Mouse (Mus musculus): Measurements from ENCODE around the gene Mapk8ip2. TPM values are rescaled to one million over a fixed set of nuclear protein-coding genes. Genes with fewer than 3 reads are reported as not detected.

Mapk8ip2 gene
- polyA plus RNA-seq, 1 experiment from 2014 or later, result 0.05 TPM

DNA sequence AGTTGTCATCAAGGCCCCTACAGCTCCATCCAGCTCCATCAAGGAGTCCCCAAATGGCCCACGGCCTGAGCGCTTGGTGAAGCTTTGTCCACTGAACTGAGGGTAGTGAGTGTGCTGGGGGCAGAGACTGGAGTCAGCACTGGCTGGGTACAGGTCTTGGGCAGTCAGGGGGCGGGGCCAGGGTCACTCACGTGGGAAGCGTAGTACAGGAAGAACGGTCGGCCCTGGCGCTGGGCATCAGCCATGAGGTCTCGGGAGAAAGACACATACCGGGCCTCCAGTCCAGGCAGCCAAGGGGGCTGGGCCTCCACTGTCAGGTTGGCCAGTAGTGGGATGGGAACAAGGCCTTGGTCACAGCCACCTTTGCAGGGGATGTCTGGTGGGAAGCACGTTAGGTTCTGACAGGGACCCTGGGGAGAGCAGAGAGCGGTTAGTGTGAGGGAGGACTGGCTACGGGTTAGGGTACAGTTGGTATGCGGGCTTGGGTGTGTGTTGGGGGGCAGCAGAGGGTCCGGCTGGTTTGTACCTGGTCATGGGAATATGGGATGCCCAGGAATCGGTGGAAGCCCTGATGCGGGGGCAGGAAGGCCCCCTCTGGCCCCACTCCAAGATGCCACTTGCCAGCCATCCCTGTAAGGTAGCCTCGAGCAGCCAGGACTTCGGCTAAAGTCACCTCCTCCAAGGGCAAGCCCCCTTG lies 21.0 kb downstream of the Mapk8ip2 start:
- peaks cover 31% of the 10 kb centered on the region for H3K4me1 ChIP-seq
- peak overlapping the region; percentile 62; the same call in 1 of the 2 replicates for H3K4me3 ChIP-seq
- H3K9ac ChIP-seq, result no peak overlapping the region
- ATAC-seq, result no peak
- 83% methylated on average over 19 of the region's 19 CpGs for WGBS (ENCODE audit: insufficient replicate concordance)
- no peaks in the 10 kb centered on the region for H3K27me3 ChIP-seq (replicated peaks)
- H3K4me2 ChIP-seq, result peak overlapping the region; percentile 83
- peaks cover 5% of the 10 kb centered on the region; the same call in 1 of the 2 replicates for H3K36me3 ChIP-seq
- H3K27ac ChIP-seq, result no peak overlapping the region
- H3K9me3 ChIP-seq (replicated peaks), result no peaks in the 10 kb centered on the region

GRCm38 (mm10) chr15:89475293-89475600 lies 21.5 kb downstream of the Mapk8ip2 start:
- H3K36me3 ChIP-seq, result peaks cover 5% of the 10 kb centered on the region; the same call in 1 of the 2 replicates
- WGBS (ENCODE audit: insufficient replicate concordance), result 40% methylated on average over 7 of the region's 7 CpGs
- H3K4me1 ChIP-seq, result peaks cover 31% of the 10 kb centered on the region
- H3K9me3 ChIP-seq (replicated peaks), result no peaks in the 10 kb centered on the region
- no peak for ATAC-seq
- no peak overlapping the region for H3K27ac ChIP-seq
- no peaks in the 10 kb centered on the region for H3K27me3 ChIP-seq (replicated peaks)
- no peak overlapping the region for H3K9ac ChIP-seq
- peak overlapping the region; percentile 62 for H3K4me3 ChIP-seq
- H3K4me2 ChIP-seq, result peak overlapping the region; percentile 83

GRCm38 (mm10) chr15:89475611-89476474 lies 22.1 kb downstream of the Mapk8ip2 start:
- Histone ChIP-seq H3K4me3 (peak overlapping the region; percentile 62), H3K9me3 (replicated peaks) (no peaks in the 10 kb centered on the region), H3K4me2 (peak overlapping the region; percentile 83), H3K27ac (peak overlapping the region; percentile 59; the same call in 1 of the 2 replicates), H3K4me1 (peaks cover 31% of the 10 kb centered on the region), H3K36me3 (peaks cover 5% of the 10 kb centered on the region; the same call in 1 of the 2 replicates), H3K9ac (peak overlapping the region; percentile 67), H3K27me3 (replicated peaks) (no peaks in the 10 kb centered on the region)
- peak; percentile 98 for ATAC-seq
- WGBS (ENCODE audit: insufficient replicate concordance), result 8% methylated on average over 44 of the region's 44 CpGs

DNA sequence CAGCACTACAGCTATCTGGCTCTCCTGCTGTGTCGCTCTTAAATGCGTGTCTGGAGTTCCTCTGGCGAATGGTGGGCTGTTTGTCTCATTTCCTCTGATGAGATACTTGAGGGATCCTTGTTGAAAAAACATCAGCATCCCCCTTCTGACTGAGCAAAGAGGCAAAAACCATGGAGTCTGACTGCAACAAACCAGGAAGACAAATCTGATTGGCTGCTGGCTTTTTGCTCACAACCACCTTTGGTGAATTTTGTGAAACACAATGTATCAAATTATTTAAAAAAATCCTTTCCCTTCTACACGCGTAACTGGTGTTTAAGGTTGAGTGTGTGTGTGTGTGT lies 22.7 kb downstream of the Mapk8ip2 start:
- Histone ChIP-seq H3K9ac (peak overlapping the region; percentile 67), H3K27me3 (replicated peaks) (no peaks in the 10 kb centered on the region), H3K4me1 (peaks cover 31% of the 10 kb centered on the region), H3K4me2 (peak overlapping the region; percentile 83), H3K36me3 (peaks cover 5% of the 10 kb centered on the region; the same call in 1 of the 2 replicates), H3K4me3 (peak overlapping the region; percentile 62), H3K27ac (peak overlapping the region; percentile 59; the same call in 1 of the 2 replicates), H3K9me3 (replicated peaks) (no peaks in the 10 kb centered on the region)
- ATAC-seq, result no peak
- WGBS (ENCODE audit: insufficient replicate concordance), result 2% methylated on average over 5 of the region's 5 CpGs

DNA sequence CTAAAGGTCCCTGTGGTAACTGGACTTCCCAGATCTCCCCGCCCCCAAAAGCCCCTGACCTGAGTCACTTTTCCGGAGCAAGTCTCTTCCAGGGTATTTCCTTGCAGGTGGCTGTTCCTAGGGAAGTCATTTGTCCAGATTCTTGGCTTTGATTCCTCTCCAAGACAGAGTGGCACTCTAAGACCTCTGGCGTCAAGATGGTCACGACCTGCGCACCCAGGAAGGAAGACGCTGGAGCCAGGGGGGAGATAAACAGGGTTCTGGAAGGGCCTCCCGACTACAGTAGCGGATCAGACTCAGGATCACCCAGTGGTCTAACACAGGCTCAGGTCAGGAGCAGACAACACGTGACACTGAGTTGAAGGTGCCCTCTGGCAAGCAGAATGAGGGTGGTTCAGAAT lies 23.4 kb downstream of the Mapk8ip2 start, which contains the start of gene Arsa:
Gene Arsa, minus strand, starts transcription at position 335 of the 401 bp plus-strand sequence.
- H3K27me3 ChIP-seq (replicated peaks), result no peaks in the 10 kb centered on the region
- WGBS (ENCODE audit: insufficient replicate concordance), result 23% methylated on average over 9 of the region's 9 CpGs
- peak within 1 kb of the TSS; percentile 62 for H3K4me3 ChIP-seq
- H3K9ac ChIP-seq, result peak within 1 kb of the TSS; percentile 67
- peaks cover 5% of the 10 kb centered on the region; the same call in 1 of the 2 replicates for H3K36me3 ChIP-seq
- no peak for ATAC-seq
- H3K27ac ChIP-seq, result peak within 1 kb of the TSS; percentile 59; the same call in 1 of the 2 replicates
- peak within 1 kb of the TSS; percentile 83 for H3K4me2 ChIP-seq
- H3K4me1 ChIP-seq, result peaks cover 31% of the 10 kb centered on the region
- H3K9me3 ChIP-seq (replicated peaks), result no peaks in the 10 kb centered on the region

GRCm38 (mm10) chr15:89477806-89478205 lies 24.1 kb downstream of the Mapk8ip2 start:
- no peaks in the 10 kb centered on the region for H3K9me3 ChIP-seq (replicated peaks)
- 60% methylated on average over 8 of the region's 8 CpGs for WGBS (ENCODE audit: insufficient replicate concordance)
- ATAC-seq, result no peak
- H3K36me3 ChIP-seq, result peaks cover 5% of the 10 kb centered on the region; the same call in 1 of the 2 replicates
- H3K4me1 ChIP-seq, result peaks cover 31% of the 10 kb centered on the region
- H3K9ac ChIP-seq, result no peak overlapping the region
- 0 out of 2 replicates have a peak overlapping the region, but pooled peaks have one; percentile 4 for H3K4me2 ChIP-seq
- no peak overlapping the region for H3K4me3 ChIP-seq
- no peaks in the 10 kb centered on the region for H3K27me3 ChIP-seq (replicated peaks)
- no peak overlapping the region for H3K27ac ChIP-seq

GRCm38 (mm10) chr15:89478622-89479021 lies 24.9 kb downstream of the Mapk8ip2 start:
- WGBS (ENCODE audit: insufficient replicate concordance), result 71% methylated on average over 3 of the region's 3 CpGs
- H3K9me3 ChIP-seq (replicated peaks), result no peaks in the 10 kb centered on the region

GRCm38 (mm10) chr15:89480584-89480983 lies 26.9 kb downstream of the Mapk8ip2 start:
- peaks cover 22% of the 10 kb centered on the region for H3K4me1 ChIP-seq
- H3K36me3 ChIP-seq, result no peaks in the 10 kb centered on the region
- no peaks in the 10 kb centered on the region for H3K9me3 ChIP-seq (replicated peaks)
- no peak for ATAC-seq
- no peak overlapping the region for H3K9ac ChIP-seq
- no peak overlapping the region for H3K4me3 ChIP-seq
- 66% methylated on average over 8 of the region's 8 CpGs for WGBS (ENCODE audit: insufficient replicate concordance)
- no peak overlapping the region for H3K27ac ChIP-seq
- no peak overlapping the region for H3K4me2 ChIP-seq
- H3K27me3 ChIP-seq (replicated peaks), result no peaks in the 10 kb centered on the region

More at GRCm38 (mm10) chr15:89478622-89479021, 24.9 kb downstream of the Mapk8ip2 start:
- Histone ChIP-seq H3K36me3 (0 out of 2 replicates have a peak, but pooled peaks cover under 1% of the 10 kb centered on the region), H3K4me1 (peaks cover 31% of the 10 kb centered on the region), H3K27ac (no peak overlapping the region), H3K4me3 (no peak overlapping the region), H3K9ac (no peak overlapping the region), H3K27me3 (replicated peaks) (no peaks in the 10 kb centered on the region), H3K4me2 (no peak overlapping the region)
- ATAC-seq, result no peak

DNA sequence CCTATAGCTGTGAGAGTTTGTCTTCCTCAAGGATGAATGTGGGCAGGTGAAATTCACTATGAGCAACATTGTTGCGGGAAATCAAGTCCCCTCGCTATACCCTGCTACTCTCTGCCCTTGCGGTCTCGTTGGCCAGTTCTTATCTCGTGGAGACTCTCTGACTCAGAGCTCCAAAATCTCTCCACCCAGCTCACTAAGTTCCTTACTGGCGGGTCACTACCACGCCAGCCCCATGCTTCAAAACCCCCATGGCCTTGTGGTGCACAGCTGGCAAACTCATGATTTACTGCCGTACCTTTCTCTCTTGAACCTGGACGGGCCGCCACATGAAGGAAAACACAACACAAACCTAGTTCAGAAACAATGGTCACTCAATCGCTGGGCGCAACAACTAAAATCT lies 34.5 kb downstream of the Mapk8ip2 start:
- Histone ChIP-seq H3K36me3 (no peaks in the 10 kb centered on the region), H3K4me1 (no peaks in the 10 kb centered on the region), H3K4me3 (no peak overlapping the region), H3K27me3 (replicated peaks) (peaks cover 4% of the 10 kb centered on the region; the same call in 1 of the 2 replicates), H3K9ac (no peak overlapping the region), H3K9me3 (replicated peaks) (no peaks in the 10 kb centered on the region), H3K4me2 (no peak overlapping the region), H3K27ac (no peak overlapping the region)
- ATAC-seq, result no peak
- WGBS (ENCODE audit: insufficient replicate concordance), result 39% methylated on average over 12 of the region's 12 CpGs

DNA sequence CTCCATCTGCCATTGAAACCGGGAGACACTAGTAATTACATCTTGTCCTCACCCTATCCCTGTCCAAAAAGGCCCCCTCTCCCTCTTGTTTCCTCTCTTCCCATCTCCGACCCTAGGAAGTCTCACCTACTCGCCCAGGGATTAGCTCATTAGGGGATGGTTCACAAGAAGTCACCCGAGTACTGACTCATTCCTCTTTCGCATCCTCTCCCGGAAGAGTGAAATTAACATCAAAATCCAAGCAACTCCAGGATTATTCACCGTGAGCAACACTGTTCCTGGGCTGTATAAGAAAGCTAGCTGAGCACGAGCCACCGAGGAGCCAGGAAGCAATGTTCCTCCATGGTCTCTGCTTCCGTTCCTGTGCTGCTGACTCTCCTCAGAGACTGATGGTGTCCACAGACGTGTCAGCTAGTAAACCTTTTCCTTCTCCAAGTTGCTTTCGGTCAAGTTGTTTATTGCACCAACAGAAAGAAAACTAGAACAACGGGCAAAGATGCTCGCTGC lies 35.0 kb downstream of the Mapk8ip2 start:
- WGBS (ENCODE audit: insufficient replicate concordance), result 34% methylated on average over 14 of the region's 14 CpGs
- H3K4me2 ChIP-seq, result no peak overlapping the region
- no peak overlapping the region for H3K9ac ChIP-seq
- peaks cover 4% of the 10 kb centered on the region; the same call in 1 of the 2 replicates for H3K27me3 ChIP-seq (replicated peaks)
- H3K9me3 ChIP-seq (replicated peaks), result no peaks in the 10 kb centered on the region
- ATAC-seq, result no peak
- no peaks in the 10 kb centered on the region for H3K4me1 ChIP-seq
- no peaks in the 10 kb centered on the region for H3K36me3 ChIP-seq
- no peak overlapping the region for H3K4me3 ChIP-seq
- no peak overlapping the region for H3K27ac ChIP-seq

- Histone ChIP-seq H3K27ac (no peak overlapping the region), H3K9ac (no peak overlapping the region), H3K4me3 (no peak overlapping the region), H3K4me2 (no peak overlapping the region), H3K9me3 (replicated peaks) (no peaks in the 10 kb centered on the region), H3K4me1 (peaks cover 23% of the 10 kb centered on the region), H3K36me3 (no peaks in the 10 kb centered on the region), H3K27me3 (replicated peaks) (peaks cover 40% of the 10 kb centered on the region)
- 54% methylated on average over 4 of the region's 4 CpGs for WGBS (ENCODE audit: insufficient replicate concordance)
- no peak for ATAC-seq
These were observed 41.3 kb downstream of the Mapk8ip2 start for GRCm38 (mm10) chr15:89494970-89495369.

DNA sequence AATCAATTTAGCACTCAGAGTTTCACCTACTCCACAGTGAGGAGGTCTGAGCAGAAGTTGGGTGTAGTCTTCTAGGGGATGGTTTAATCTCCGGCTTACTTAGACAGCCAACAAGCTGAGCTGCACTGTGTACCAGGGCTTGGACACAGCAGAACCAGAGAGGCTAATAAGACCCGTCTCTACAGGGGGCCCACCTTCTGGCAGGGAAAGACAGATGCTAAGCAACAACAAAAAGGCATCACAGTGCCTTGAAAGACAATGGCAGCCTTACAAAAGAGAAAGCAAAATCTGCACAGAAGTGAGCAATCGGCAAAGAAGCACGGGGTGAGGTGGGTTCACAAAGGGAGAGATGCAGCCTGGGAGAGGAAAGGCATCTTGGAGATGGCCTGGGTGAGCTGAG lies 42.4 kb downstream of the Mapk8ip2 start:
- H3K4me3 ChIP-seq, result no peak overlapping the region
- H3K27ac ChIP-seq, result no peak overlapping the region
- ATAC-seq, result no peak
- H3K27me3 ChIP-seq (replicated peaks), result peaks cover 48% of the 10 kb centered on the region
- H3K9ac ChIP-seq, result no peak overlapping the region
- H3K9me3 ChIP-seq (replicated peaks), result no peaks in the 10 kb centered on the region
- H3K4me2 ChIP-seq, result no peak overlapping the region
- WGBS (ENCODE audit: insufficient replicate concordance), result 59% methylated on average over 4 of the region's 4 CpGs
- H3K36me3 ChIP-seq, result no peaks in the 10 kb centered on the region
- H3K4me1 ChIP-seq, result peaks cover 34% of the 10 kb centered on the region

Data from liver, embryonic 12.5 days (tissue).